Mouse (Mus musculus): ENCODE results near the gene Ehf. TPM values are rescaled to one million over a fixed set of nuclear protein-coding genes. Genes with fewer than 3 reads are reported as not detected.

Ehf gene
- total and polyA plus RNA-seq, 2 experiments from 2014 or later: 3.7 TPM; not detected in 1

DNA sequence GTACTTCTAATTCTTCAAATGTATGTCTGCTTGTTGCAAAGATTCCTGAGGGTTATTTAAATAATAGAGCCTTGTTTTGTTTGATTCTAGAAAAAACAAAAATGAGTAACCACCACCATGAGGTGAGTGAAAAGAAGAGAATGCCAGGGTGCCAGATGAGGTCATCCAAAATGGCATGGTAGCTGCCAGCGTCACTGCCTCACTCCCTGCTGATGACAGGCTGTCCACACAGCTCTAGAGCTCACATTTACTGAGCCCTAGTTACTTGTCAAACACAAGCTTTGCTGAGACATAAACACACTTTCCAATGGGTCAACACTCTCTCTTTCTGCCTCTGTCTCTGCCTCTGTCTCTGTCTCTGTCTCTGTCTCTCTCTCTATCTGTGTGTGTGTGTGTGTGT is 25.3 kb downstream of the Ehf start:
- Histone ChIP-seq H3K9ac (replicated peaks; ENCODE audit: low read depth, low read length) (no peak overlapping the region), H3K36me3 (replicated peaks; ENCODE audit: control insufficient read depth, insufficient read depth, low read length) (no peaks in the 10 kb centered on the region), H3K27ac (ENCODE audit: low read depth) (no peak overlapping the region), H3K9me3 (replicated peaks; ENCODE audit: control insufficient read depth, low read length) (no peaks in the 10 kb centered on the region), H3K4me1 (ENCODE audit: control insufficient read depth, insufficient read depth) (peaks cover 14% of the 10 kb centered on the region), H3K4me3 (ENCODE audit: low read depth, low read length) (no peak overlapping the region), H3K4me2 (ENCODE audit: low read depth, low read length) (no peak overlapping the region), H3K27me3 (ENCODE audit: control insufficient read depth, insufficient read depth, low read length) (no peaks in the 10 kb centered on the region)
- no peak for TF ChIP-seq CTCF (IDR thresholded peaks at IDR 0.05; ENCODE audit: low read depth)
- no peak for TF ChIP-seq EP300 (IDR thresholded peaks at IDR 0.05; ENCODE audit: low read depth)
- DNase-seq (ENCODE audit: low spot score) (peak; percentile 47), ATAC-seq (ENCODE audit: insufficient read depth, low read depth) (peak; percentile 84)
- WGBS: 22% methylated on average over 1 of the region's 1 CpGs

DNA sequence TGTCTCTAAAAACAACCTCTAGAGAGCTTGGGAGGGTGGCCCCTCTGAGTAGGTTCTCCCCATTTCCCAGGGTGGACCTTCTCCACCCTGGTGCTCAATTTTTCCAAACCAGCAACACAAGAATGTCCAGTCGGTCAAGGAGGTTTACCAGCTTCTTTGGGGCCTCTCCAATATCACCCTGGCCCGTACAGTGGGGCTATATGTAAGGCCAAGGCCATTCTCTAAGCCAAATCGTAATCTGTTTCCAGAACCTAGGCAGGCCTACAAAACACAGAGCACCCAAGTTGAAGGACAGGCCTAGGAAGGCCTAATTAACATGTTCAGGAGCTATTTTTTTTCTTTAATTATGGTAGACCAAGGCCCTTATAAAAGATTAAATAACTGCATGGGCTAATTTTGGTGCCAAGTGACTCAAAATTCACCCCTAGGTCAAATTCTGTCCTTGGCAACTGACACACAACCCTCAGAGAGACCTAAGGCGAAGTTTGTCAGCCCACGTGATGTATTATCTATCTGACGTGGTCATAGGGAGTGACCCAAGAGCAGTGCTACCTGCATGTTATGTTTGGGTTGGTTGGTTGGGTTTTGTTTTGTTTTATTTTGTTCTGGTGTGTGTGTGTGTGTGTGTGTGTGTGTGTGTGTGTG is 27.6 kb downstream of the Ehf start:
- H3K4me2 ChIP-seq (ENCODE audit: low read depth, low read length): no peak overlapping the region
- WGBS: 83% methylated on average over 6 of the region's 6 CpGs
- H3K4me1 ChIP-seq (ENCODE audit: control insufficient read depth, insufficient read depth): peaks cover 6% of the 10 kb centered on the region
- no peak overlapping the region for H3K4me3 ChIP-seq (ENCODE audit: low read depth, low read length)
- no peaks in the 10 kb centered on the region for H3K27me3 ChIP-seq (ENCODE audit: control insufficient read depth, insufficient read depth, low read length)
- DNase-seq (ENCODE audit: low spot score): no peak
- H3K36me3 ChIP-seq (replicated peaks; ENCODE audit: control insufficient read depth, insufficient read depth, low read length): no peaks in the 10 kb centered on the region
- no peak for TF ChIP-seq EP300 (IDR thresholded peaks at IDR 0.05; ENCODE audit: low read depth)
- no peak for TF ChIP-seq CTCF (IDR thresholded peaks at IDR 0.05; ENCODE audit: low read depth)
- H3K27ac ChIP-seq (ENCODE audit: low read depth): no peak overlapping the region
- ATAC-seq (ENCODE audit: insufficient read depth, low read depth): no peak
- no peak overlapping the region for H3K9ac ChIP-seq (replicated peaks; ENCODE audit: low read depth, low read length)
- H3K9me3 ChIP-seq (replicated peaks; ENCODE audit: control insufficient read depth, low read length): no peaks in the 10 kb centered on the region

- DNase-seq (ENCODE audit: low spot score) (no peak), ATAC-seq (ENCODE audit: insufficient read depth, low read depth) (no peak)
- Histone ChIP-seq H3K36me3 (replicated peaks; ENCODE audit: control insufficient read depth, insufficient read depth, low read length) (no peaks in the 10 kb centered on the region), H3K4me2 (ENCODE audit: low read depth, low read length) (no peak overlapping the region), H3K4me1 (ENCODE audit: control insufficient read depth, insufficient read depth) (peaks cover 6% of the 10 kb centered on the region), H3K4me3 (ENCODE audit: low read depth, low read length) (no peak overlapping the region), H3K9ac (replicated peaks; ENCODE audit: low read depth, low read length) (no peak overlapping the region), H3K9me3 (replicated peaks; ENCODE audit: control insufficient read depth, low read length) (no peaks in the 10 kb centered on the region), H3K27me3 (ENCODE audit: control insufficient read depth, insufficient read depth, low read length) (no peaks in the 10 kb centered on the region), H3K27ac (ENCODE audit: low read depth) (no peak overlapping the region)
- TF ChIP-seq CTCF (IDR thresholded peaks at IDR 0.05; ENCODE audit: low read depth) (no peak), EP300 (IDR thresholded peaks at IDR 0.05; ENCODE audit: low read depth) (no peak)
- WGBS: 49% methylated on average over 2 of the region's 2 CpGs
Measured at GRCm38 (mm10) chr2:103274803-103275202, 28.3 kb downstream of the Ehf start.

DNA sequence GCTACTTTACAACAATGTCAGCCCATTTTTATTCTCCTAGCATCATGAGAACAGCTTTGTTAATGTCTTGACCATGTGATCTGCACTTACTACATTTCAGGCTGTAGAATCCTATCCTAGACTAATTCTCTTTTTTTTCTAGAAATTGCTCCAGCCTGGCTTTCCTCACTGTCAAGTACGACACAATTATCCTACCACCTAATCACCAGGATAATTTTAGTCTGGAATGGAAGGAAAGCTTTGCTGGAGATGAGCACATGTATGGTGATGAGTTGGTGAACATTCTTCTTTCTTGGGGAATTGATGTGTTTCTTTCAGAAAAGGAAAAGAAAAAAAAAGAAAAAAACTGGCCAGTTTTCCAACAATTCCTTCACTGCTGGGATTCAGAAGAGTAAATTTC is 28.8 kb downstream of the Ehf start:
- Histone ChIP-seq H3K4me1 (ENCODE audit: control insufficient read depth, insufficient read depth) (peaks cover 6% of the 10 kb centered on the region), H3K9me3 (replicated peaks; ENCODE audit: control insufficient read depth, low read length) (no peaks in the 10 kb centered on the region), H3K36me3 (replicated peaks; ENCODE audit: control insufficient read depth, insufficient read depth, low read length) (no peaks in the 10 kb centered on the region), H3K4me3 (ENCODE audit: low read depth, low read length) (no peak overlapping the region), H3K27ac (ENCODE audit: low read depth) (no peak overlapping the region), H3K27me3 (ENCODE audit: control insufficient read depth, insufficient read depth, low read length) (no peaks in the 10 kb centered on the region), H3K9ac (replicated peaks; ENCODE audit: low read depth, low read length) (no peak overlapping the region), H3K4me2 (ENCODE audit: low read depth, low read length) (no peak overlapping the region)
- ATAC-seq (ENCODE audit: insufficient read depth, low read depth) (no peak), DNase-seq (ENCODE audit: low spot score) (no peak)
- no peak for TF ChIP-seq CTCF (IDR thresholded peaks at IDR 0.05; ENCODE audit: low read depth)
- no peak for TF ChIP-seq EP300 (IDR thresholded peaks at IDR 0.05; ENCODE audit: low read depth)
- 77% methylated on average over 1 of the region's 1 CpGs for WGBS

GRCm38 (mm10) chr2:103271481-103271880 is 31.6 kb downstream of the Ehf start:
- Histone ChIP-seq H3K27ac (ENCODE audit: low read depth) (no peak overlapping the region), H3K4me2 (ENCODE audit: low read depth, low read length) (no peak overlapping the region), H3K4me3 (ENCODE audit: low read depth, low read length) (no peak overlapping the region), H3K4me1 (ENCODE audit: control insufficient read depth, insufficient read depth) (no peaks in the 10 kb centered on the region; the same call in 1 of the 2 replicates), H3K9ac (replicated peaks; ENCODE audit: low read depth, low read length) (no peak overlapping the region), H3K9me3 (replicated peaks; ENCODE audit: control insufficient read depth, low read length) (no peaks in the 10 kb centered on the region), H3K36me3 (replicated peaks; ENCODE audit: control insufficient read depth, insufficient read depth, low read length) (no peaks in the 10 kb centered on the region), H3K27me3 (ENCODE audit: control insufficient read depth, insufficient read depth, low read length) (no peaks in the 10 kb centered on the region)
- TF ChIP-seq CTCF (IDR thresholded peaks at IDR 0.05; ENCODE audit: low read depth) (no peak), EP300 (IDR thresholded peaks at IDR 0.05; ENCODE audit: low read depth) (no peak)
- 84% methylated on average over 8 of the region's 8 CpGs for whole genome bisulfite sequencing
- DNase-seq (ENCODE audit: low spot score) (no peak), ATAC-seq (ENCODE audit: insufficient read depth, low read depth) (no peak)

Data from heart, postnatal 0 days (tissue).